Comparison of ENCODE assay signal across 9 mouse cellular contexts in the genomic region with DNA sequence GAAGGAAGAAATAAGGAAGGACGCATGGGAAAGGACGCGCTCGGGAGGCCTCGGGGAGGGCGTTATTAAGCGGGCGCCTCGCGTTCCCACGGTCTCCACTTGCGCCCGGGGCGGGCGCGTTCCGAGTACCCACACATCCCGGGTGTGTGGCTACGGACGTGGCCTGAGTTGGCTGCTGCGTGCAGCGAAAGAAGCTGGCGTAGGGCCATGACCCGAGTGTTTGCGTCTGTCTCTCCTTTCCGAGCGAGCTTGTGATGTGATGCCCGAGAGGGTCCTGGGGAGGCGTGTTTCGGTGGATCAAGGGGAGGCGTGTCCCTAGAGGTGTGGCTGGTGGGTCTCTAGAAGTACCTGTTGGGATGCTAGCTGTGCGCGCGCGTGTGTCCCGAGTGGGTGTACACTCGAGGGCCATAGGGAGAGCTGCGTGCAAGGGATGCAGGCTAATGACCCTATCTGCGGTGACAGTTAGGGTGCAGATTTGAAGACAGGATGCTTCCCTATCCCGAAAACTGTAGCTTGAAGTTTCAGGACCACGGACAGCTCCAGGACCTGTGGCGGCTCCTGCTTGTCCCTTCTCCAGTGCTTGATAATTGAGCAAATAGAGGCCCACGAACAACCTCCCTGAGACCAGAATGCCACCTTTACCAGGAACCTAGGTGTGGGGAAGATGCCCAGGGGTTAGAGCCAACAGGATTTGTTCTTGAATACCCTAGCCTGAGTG. TPM values are rescaled to one million over a fixed set of nuclear protein-coding genes. Genes with fewer than 3 reads are reported as not detected.
DNase-seq lines count a peak whose midpoint lies in the region; ATAC-seq and TF ChIP-seq lines count a peak whose summit lies in the region.
"Had no signal": no experiment of that assay in that cellular context is flagged by ENCODE, and none has a peak within 500 bp of the region (broad histone marks: within the 10 kb centered on the region; RNA-seq: fewer than 3 reads in every experiment).

No protein-coding gene starts in this region.

- TF ChIP-seq CTCF in cerebellum, adult 2 months (IDR thresholded peaks at IDR 0.05; ENCODE audit: borderline replicate concordance, insufficient read depth, low read depth, low read length): no peak
- TF ChIP-seq CTCF in forebrain, postnatal 0 days (IDR thresholded peaks at IDR 0.05; ENCODE audit: low read depth): no peak

- 0 out of 2 replicates have a peak overlapping the region, but pooled peaks have one; percentile 45 for H3K27ac ChIP-seq in cerebellum, adult 2 months (ENCODE audit: insufficient read depth, low read length)
- no peak overlapping the region for H3K27ac ChIP-seq in forebrain, postnatal 0 days (ENCODE audit: low read depth, low read length)
- no peak overlapping the region for H3K27ac ChIP-seq in intestine, embryonic 14.5 days (ENCODE audit: low read depth)
- H3K27ac ChIP-seq in neural tube, embryonic 14.5 days (ENCODE audit: low read depth, low read length): no peak overlapping the region

- ATAC-seq in forebrain, postnatal 0 days: peak; percentile 32; the same call in 1 of the 2 replicates
- no peak for ATAC-seq in intestine, embryonic 14.5 days (replicated peaks; ENCODE audit: low FRiP score, low TSS enrichment, low read depth)
- no peak for ATAC-seq in neural tube, embryonic 14.5 days (ENCODE audit: low read depth)

- H3K4me2 ChIP-seq in forebrain, postnatal 0 days (ENCODE audit: low read depth): peak overlapping the region; percentile 93
- H3K4me2 ChIP-seq in intestine, embryonic 14.5 days (ENCODE audit: low read length): peak overlapping the region; percentile 94; the same call in 1 of the 2 replicates
- peak overlapping the region; percentile 81 for H3K4me2 ChIP-seq in neural tube, embryonic 14.5 days (ENCODE audit: low read depth, low read length)

- H3K27me3 ChIP-seq in cerebellum, adult 2 months (ENCODE audit: control insufficient read depth, insufficient read depth, low read length): no peaks in the 10 kb centered on the region
- peaks cover 12% of the 10 kb centered on the region for H3K27me3 ChIP-seq in forebrain, postnatal 0 days (ENCODE audit: insufficient read depth, low read length)
- H3K27me3 ChIP-seq in intestine, embryonic 14.5 days (replicated peaks; ENCODE audit: control insufficient read depth, insufficient read depth, low read length): peaks cover 57% of the 10 kb centered on the region
- H3K27me3 ChIP-seq in neural tube, embryonic 14.5 days (ENCODE audit: control insufficient read depth, insufficient read depth, low read length): peaks cover 30% of the 10 kb centered on the region
- H3K27me3 ChIP-seq: Patski had no signal

- H3K9me3 ChIP-seq in forebrain, postnatal 0 days (ENCODE audit: low read length): no peaks in the 10 kb centered on the region
- no peaks in the 10 kb centered on the region for H3K9me3 ChIP-seq in intestine, embryonic 14.5 days (ENCODE audit: control insufficient read depth, low read length)
- no peaks in the 10 kb centered on the region for H3K9me3 ChIP-seq in neural tube, embryonic 14.5 days (ENCODE audit: control insufficient read depth, low read length)

- H3K4me1 ChIP-seq in cerebellum, adult 2 months (ENCODE audit: control insufficient read depth, insufficient read depth, low read length): peaks cover 30% of the 10 kb centered on the region
- peaks cover 12% of the 10 kb centered on the region for H3K4me1 ChIP-seq in forebrain, postnatal 0 days (ENCODE audit: insufficient read depth)
- H3K4me1 ChIP-seq in intestine, embryonic 14.5 days (replicated peaks; ENCODE audit: control insufficient read depth, insufficient read depth, low read length): peaks cover 9% of the 10 kb centered on the region
- H3K4me1 ChIP-seq in neural tube, embryonic 14.5 days (ENCODE audit: control insufficient read depth, insufficient read depth, low read length): 0 out of 2 replicates have a peak, but pooled peaks cover 4% of the 10 kb centered on the region

- peak overlapping the region; percentile 72 for H3K9ac ChIP-seq in forebrain, postnatal 0 days
- no peak overlapping the region for H3K9ac ChIP-seq in intestine, embryonic 14.5 days (ENCODE audit: low read length)
- no peak overlapping the region; the same call in 1 of the 2 replicates for H3K9ac ChIP-seq in neural tube, embryonic 14.5 days (replicated peaks; ENCODE audit: low read depth, low read length)

- no peaks in the 10 kb centered on the region for H3K36me3 ChIP-seq in forebrain, postnatal 0 days (ENCODE audit: insufficient read depth)
- H3K36me3 ChIP-seq in intestine, embryonic 14.5 days (ENCODE audit: control insufficient read depth, insufficient read depth, low read length): no peaks in the 10 kb centered on the region
- no peaks in the 10 kb centered on the region for H3K36me3 ChIP-seq in neural tube, embryonic 14.5 days (ENCODE audit: control insufficient read depth, insufficient read depth, low read length)

- WGBS in cerebellum, adult 2 months: 3% methylated on average over 43 of the region's 43 CpGs
- WGBS in forebrain, postnatal 0 days: 5% methylated on average over 43 of the region's 43 CpGs
- 4% methylated on average over 43 of the region's 43 CpGs for WGBS in intestine, embryonic 14.5 days
- 4% methylated on average over 43 of the region's 43 CpGs for WGBS in neural tube, embryonic 14.5 days

- TF ChIP-seq POLR2A in cerebellum, adult 2 months (IDR thresholded peaks at IDR 0.05; ENCODE audit: borderline replicate concordance, insufficient read depth, low read length): no peak

- H3K4me3 ChIP-seq in cerebellum, adult 2 months (replicated peaks; ENCODE audit: insufficient read depth, low read depth, low read length): peak overlapping the region; percentile 87
- peak overlapping the region; percentile 79 for H3K4me3 ChIP-seq in forebrain, postnatal 0 days (ENCODE audit: low read depth, low read length)
- no peak overlapping the region; the same call in 1 of the 2 replicates for H3K4me3 ChIP-seq in intestine, embryonic 14.5 days (ENCODE audit: low read depth, low read length)
- peak overlapping the region; percentile 65 for H3K4me3 ChIP-seq in neural tube, embryonic 14.5 days (ENCODE audit: low read depth, low read length)

- DNase-seq in gastrocnemius, adult 18-20 months (ENCODE audit: low spot score): peak; percentile 69
- no peak for DNase-seq in gastrocnemius, postnatal 25 days
- DNase-seq in cerebellum, adult 2 months: peak; percentile 59 to 66
- DNase-seq in forebrain, postnatal 0 days: peak; percentile 47
- DNase-seq in intestine, embryonic 14.5 days (ENCODE audit: low spot score): peak; percentile 96
- peak; percentile 48 to 63 for DNase-seq in lung, adult 18-20 months
- no peak for DNase-seq in right cerebral cortex, adult 18-20 months

RNA-seq across cellular contexts. Expression of a gene that starts 1.4 kb away (rescaled TPM):
- total RNA-seq in gastrocnemius, adult 18-20 months (2021): under 1 TPM; 0.47 to 0.66 TPM
- total RNA-seq in gastrocnemius, postnatal 25 days (2021): under 1 TPM; 0.67 TPM
- 227 and 270 TPM in 2 replicates for polyA plus RNA-seq in cerebellum, adult 2 months (2012; rRNA removed)
- 28.0 and 34.5 TPM in 2 replicates for total RNA-seq in forebrain, postnatal 0 days (2014; rRNA removed)
- polyA plus RNA-seq in forebrain, postnatal 0 days (2015; fragmentation: Nextera tagmentation; extraction: Ambion mirVana): 3.6 and 4.7 TPM in 2 replicates
- polyA plus RNA-seq in intestine, embryonic 14.5 days (2014; fragmentation: Nextera tagmentation; extraction: Ambion mirVana): 0.09 and 0.12 TPM in 2 replicates
- polyA plus RNA-seq in neural tube, embryonic 14.5 days (2014; fragmentation: Nextera tagmentation; extraction: Ambion mirVana): 2.7 and 3.7 TPM in 2 replicates

RNA-seq across cellular contexts. Expression of a gene that starts 13.5 kb away (rescaled TPM):
- total RNA-seq in gastrocnemius, adult 18-20 months (2021): 100 to 1,000 TPM; 540 to 773 TPM
- 100 to 1,000 TPM; 513 to 650 TPM for total RNA-seq in gastrocnemius, postnatal 25 days (2021)
- 1,261 and 1,264 TPM in 2 replicates for polyA plus RNA-seq in cerebellum, adult 2 months (2012; rRNA removed)
- total RNA-seq in forebrain, postnatal 0 days (2014; rRNA removed): 960 and 1,112 TPM in 2 replicates
- 1,015 and 1,046 TPM in 2 replicates for polyA plus RNA-seq in forebrain, postnatal 0 days (2015; fragmentation: Nextera tagmentation; extraction: Ambion mirVana)
- polyA plus RNA-seq in intestine, embryonic 14.5 days (2014; fragmentation: Nextera tagmentation; extraction: Ambion mirVana): 895 and 900 TPM in 2 replicates
- 800 and 802 TPM in 2 replicates for polyA plus RNA-seq in neural tube, embryonic 14.5 days (2014; fragmentation: Nextera tagmentation; extraction: Ambion mirVana)

RNA-seq across cellular contexts. Expression of a gene that starts 28.6 kb away (rescaled TPM):
- total RNA-seq in gastrocnemius, adult 18-20 months (2021): 10 to 100 TPM; 31.9 to 36.7 TPM
- 10 to 100 TPM; 26.7 to 27.2 TPM for total RNA-seq in gastrocnemius, postnatal 25 days (2021)
- polyA plus RNA-seq in cerebellum, adult 2 months (2012; rRNA removed): 74.7 and 80.4 TPM in 2 replicates
- 27.8 and 34.9 TPM in 2 replicates for total RNA-seq in forebrain, postnatal 0 days (2014; rRNA removed)
- 27.3 and 30.2 TPM in 2 replicates for polyA plus RNA-seq in forebrain, postnatal 0 days (2015; fragmentation: Nextera tagmentation; extraction: Ambion mirVana)
- 37.9 and 40.1 TPM in 2 replicates for polyA plus RNA-seq in intestine, embryonic 14.5 days (2014; fragmentation: Nextera tagmentation; extraction: Ambion mirVana)
- 34.9 and 36.7 TPM in 2 replicates for polyA plus RNA-seq in neural tube, embryonic 14.5 days (2014; fragmentation: Nextera tagmentation; extraction: Ambion mirVana)

RNA-seq across cellular contexts. Expression of a gene that starts 29.0 kb away (rescaled TPM):
- 10 to 100 TPM in 1 of 2 experiments, 1 to 10 TPM in 1; 8.3 to 10.1 TPM for total RNA-seq in gastrocnemius, adult 18-20 months (2021)
- total RNA-seq in gastrocnemius, postnatal 25 days (2021): 1 to 10 TPM; 4.0 to 4.4 TPM
- polyA plus RNA-seq in cerebellum, adult 2 months (2012; rRNA removed): 2.3 and 2.8 TPM in 2 replicates
- total RNA-seq in forebrain, postnatal 0 days (2014; rRNA removed): 2.5 and 3.3 TPM in 2 replicates
- polyA plus RNA-seq in forebrain, postnatal 0 days (2015; fragmentation: Nextera tagmentation; extraction: Ambion mirVana): 1.1 and 1.3 TPM in 2 replicates
- 0.78 and 1.2 TPM in 2 replicates for polyA plus RNA-seq in intestine, embryonic 14.5 days (2014; fragmentation: Nextera tagmentation; extraction: Ambion mirVana)
- polyA plus RNA-seq in neural tube, embryonic 14.5 days (2014; fragmentation: Nextera tagmentation; extraction: Ambion mirVana): 1.1 and 1.3 TPM in 2 replicates

RNA-seq across cellular contexts. Expression of a gene that starts 35.8 kb away (rescaled TPM):
- total RNA-seq in gastrocnemius, adult 18-20 months (2021): 100 to 1,000 TPM; 388 to 419 TPM
- total RNA-seq in gastrocnemius, postnatal 25 days (2021): 100 to 1,000 TPM; 329 to 332 TPM
- 93.9 and 106 TPM in 2 replicates for polyA plus RNA-seq in cerebellum, adult 2 months (2012; rRNA removed)
- 61.9 and 69.9 TPM in 2 replicates for total RNA-seq in forebrain, postnatal 0 days (2014; rRNA removed)
- 67.9 and 76.5 TPM in 2 replicates for polyA plus RNA-seq in forebrain, postnatal 0 days (2015; fragmentation: Nextera tagmentation; extraction: Ambion mirVana)
- polyA plus RNA-seq in intestine, embryonic 14.5 days (2014; fragmentation: Nextera tagmentation; extraction: Ambion mirVana): 129 and 145 TPM in 2 replicates
- polyA plus RNA-seq in neural tube, embryonic 14.5 days (2014; fragmentation: Nextera tagmentation; extraction: Ambion mirVana): 69.7 and 74.6 TPM in 2 replicates

Comparison
In these comparisons a context has a peak if more than half of its experiments do, and no peak if none do; other contexts are left out.
1. DNase-seq: peak in gastrocnemius, adult 18-20 months (single experiment), cerebellum, adult 2 months (2 of 2), forebrain, postnatal 0 days (single experiment), intestine, embryonic 14.5 days (single experiment) and lung, adult 18-20 months (2 of 2); none in gastrocnemius, postnatal 25 days (single experiment) and right cerebral cortex, adult 18-20 months (single experiment).
2. RNA of a gene that starts 1.4 kb away (polyA plus RNA-seq): 227 to 270 TPM in cerebellum, adult 2 months; 3.6 to 4.7 TPM in forebrain, postnatal 0 days, 2.7 to 3.7 TPM in neural tube, embryonic 14.5 days and 0.09 to 0.12 TPM in intestine, embryonic 14.5 days; every median in the first group is over 10 times any median in the second.
3. Peak in every context shown above with its lines, with median percentiles within 50 percentile points of each other: H3K4me2 ChIP-seq.